Mouse (Mus musculus): Measurements from ENCODE around the gene Uap1l1. TPM values are rescaled to one million over a fixed set of nuclear protein-coding genes. Genes with fewer than 3 reads are reported as not detected.

Uap1l1 gene
- polyA plus RNA-seq, 1 experiment from 2014 or later, result 196 TPM

DNA sequence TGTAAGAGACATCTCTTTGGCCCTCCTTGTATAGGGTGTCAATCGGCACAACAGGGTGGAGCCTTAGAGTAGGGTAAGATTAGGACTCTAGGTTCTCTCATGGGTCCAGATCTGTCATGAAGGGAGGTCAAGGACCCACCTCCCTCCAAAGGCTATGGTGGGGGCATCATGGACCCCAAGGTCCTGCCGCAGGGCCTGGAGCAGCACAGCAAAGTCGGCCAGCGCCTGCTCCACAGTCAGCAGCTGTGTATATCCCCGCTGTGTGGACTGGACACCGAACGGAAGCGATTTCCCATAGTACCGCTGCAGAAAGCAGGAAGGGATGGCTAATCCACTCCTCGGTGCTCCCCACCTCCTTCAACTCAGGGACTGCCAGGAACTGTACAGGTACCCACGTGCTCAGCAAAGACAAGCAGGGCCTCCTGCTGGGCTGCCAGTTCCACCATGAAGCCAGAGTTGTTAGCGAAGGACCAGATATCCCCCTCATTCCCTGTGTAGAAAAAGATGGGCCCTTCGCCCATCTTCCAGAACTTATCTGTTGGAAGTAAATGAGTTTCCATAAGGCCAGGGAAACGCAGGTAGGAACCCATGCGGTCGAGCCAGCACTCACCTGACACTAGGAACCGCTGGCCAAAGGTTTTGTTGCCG lies 9.9 kb downstream of the Uap1l1 start:
- peak; percentile 18; the same call in 1 of the 2 replicates for ATAC-seq
- 34% methylated on average over 18 of the region's 18 CpGs for WGBS
- Histone ChIP-seq H3K27ac (ENCODE audit: low read length) (no peak overlapping the region), H3K27me3 (replicated peaks; ENCODE audit: control insufficient read depth, insufficient read depth, low read length) (no peaks in the 10 kb centered on the region), H3K9me3 (ENCODE audit: control insufficient read depth, low read length) (no peaks in the 10 kb centered on the region), H3K9ac (ENCODE audit: low read depth, low read length) (peak overlapping the region; percentile 73), H3K36me3 (ENCODE audit: control insufficient read depth, insufficient read depth, low read length) (peaks cover 8% of the 10 kb centered on the region; the same call in 1 of the 2 replicates), H3K4me3 (ENCODE audit: low read length) (peak overlapping the region; percentile 64), H3K4me1 (ENCODE audit: control insufficient read depth, insufficient read depth, low read length) (peaks cover 17% of the 10 kb centered on the region), H3K4me2 (ENCODE audit: low read depth, low read length) (peak overlapping the region; percentile 91)

DNA sequence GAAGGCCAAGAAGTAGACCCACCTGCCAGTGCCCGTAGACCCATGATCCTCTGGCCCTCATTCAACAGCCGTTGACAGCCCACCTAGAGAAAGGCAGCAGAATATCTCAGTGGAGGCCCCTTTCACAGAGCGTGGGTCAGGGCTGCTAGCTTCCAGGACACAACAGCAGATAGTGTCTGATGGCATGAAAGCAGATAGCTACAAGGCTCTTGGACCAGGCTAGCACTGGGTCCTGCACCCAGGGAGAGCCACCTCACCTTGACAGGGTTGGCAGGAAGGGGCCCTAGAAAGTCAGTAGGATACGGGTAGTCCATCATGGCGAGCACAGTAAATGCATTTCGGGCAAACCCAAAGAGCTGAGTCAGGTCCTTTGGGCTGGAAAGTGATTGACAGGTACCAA lies 11.3 kb downstream of the Uap1l1 start:
- WGBS, result 85% methylated on average over 6 of the region's 6 CpGs
- peak overlapping the region; percentile 16; the same call in 1 of the 2 replicates for H3K9ac ChIP-seq (ENCODE audit: low read depth, low read length)

DNA sequence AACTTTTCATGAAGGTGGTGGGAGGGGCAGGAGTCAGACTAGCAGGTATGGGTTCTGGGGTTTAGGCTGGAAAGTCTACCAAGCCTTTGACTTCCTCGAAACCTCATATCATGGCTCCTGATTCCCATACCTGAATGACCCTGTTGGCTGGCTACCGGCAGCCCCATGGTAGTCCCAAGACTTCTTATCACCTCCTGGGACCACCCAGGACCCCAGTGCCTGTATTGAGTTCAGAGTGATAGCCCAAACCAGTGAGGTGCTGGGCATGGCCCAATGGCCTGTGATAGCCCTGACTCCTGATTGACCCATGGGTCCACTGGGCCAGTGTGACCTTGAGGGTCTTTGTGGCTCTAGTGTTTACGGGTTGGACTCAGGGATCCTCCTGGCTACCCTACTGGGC lies 14.8 kb downstream of the Uap1l1 start:
- no peaks in the 10 kb centered on the region for H3K9me3 ChIP-seq (ENCODE audit: control insufficient read depth, low read length)
- H3K36me3 ChIP-seq (ENCODE audit: control insufficient read depth, insufficient read depth, low read length), result peaks cover 31% of the 10 kb centered on the region
- no peak overlapping the region for H3K4me3 ChIP-seq (ENCODE audit: low read length)
- no peak overlapping the region for H3K27ac ChIP-seq (ENCODE audit: low read length)
- H3K27me3 ChIP-seq (replicated peaks; ENCODE audit: control insufficient read depth, insufficient read depth, low read length), result no peaks in the 10 kb centered on the region
- H3K4me2 ChIP-seq (ENCODE audit: low read depth, low read length), result no peak overlapping the region
- H3K9ac ChIP-seq (ENCODE audit: low read depth, low read length), result no peak overlapping the region
- H3K4me1 ChIP-seq (ENCODE audit: control insufficient read depth, insufficient read depth, low read length), result peaks cover 6% of the 10 kb centered on the region
- WGBS, result 94% methylated on average over 3 of the region's 3 CpGs
- ATAC-seq, result no peak

More for the DNA sequence above, 11.3 kb downstream of the Uap1l1 start:
- no peaks in the 10 kb centered on the region for H3K27me3 ChIP-seq (replicated peaks; ENCODE audit: control insufficient read depth, insufficient read depth, low read length)
- peaks cover 17% of the 10 kb centered on the region for H3K4me1 ChIP-seq (ENCODE audit: control insufficient read depth, insufficient read depth, low read length)
- ATAC-seq, result no peak
- H3K9me3 ChIP-seq (ENCODE audit: control insufficient read depth, low read length), result no peaks in the 10 kb centered on the region
- no peak overlapping the region for H3K4me2 ChIP-seq (ENCODE audit: low read depth, low read length)
- H3K27ac ChIP-seq (ENCODE audit: low read length), result no peak overlapping the region
- no peak overlapping the region for H3K4me3 ChIP-seq (ENCODE audit: low read length)
- H3K36me3 ChIP-seq (ENCODE audit: control insufficient read depth, insufficient read depth, low read length), result peaks cover 18% of the 10 kb centered on the region

DNA sequence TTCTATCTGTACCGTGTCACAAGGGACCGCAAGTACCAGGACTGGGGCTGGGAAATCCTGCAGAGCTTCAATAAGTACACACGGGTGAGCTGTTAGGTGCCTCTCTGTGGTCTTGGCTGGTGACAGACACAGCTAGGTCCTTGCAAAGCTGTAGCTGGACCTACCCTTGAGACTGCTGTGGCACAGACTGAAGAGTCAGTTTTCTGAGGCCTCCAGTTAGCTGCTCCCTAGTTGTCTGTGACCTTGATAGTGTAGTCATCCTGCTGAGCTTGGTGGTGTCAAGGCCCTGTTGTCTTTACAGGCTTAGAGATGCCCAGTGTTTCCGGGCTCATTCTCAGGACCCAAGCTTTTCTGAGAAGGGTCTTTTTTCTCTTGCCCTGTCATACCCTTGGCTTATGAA lies 16.0 kb downstream of the Uap1l1 start:
- Histone ChIP-seq H3K4me2 (ENCODE audit: low read depth, low read length) (no peak overlapping the region), H3K27ac (ENCODE audit: low read length) (no peak overlapping the region), H3K27me3 (replicated peaks; ENCODE audit: control insufficient read depth, insufficient read depth, low read length) (no peaks in the 10 kb centered on the region), H3K36me3 (ENCODE audit: control insufficient read depth, insufficient read depth, low read length) (peaks cover 40% of the 10 kb centered on the region), H3K4me1 (ENCODE audit: control insufficient read depth, insufficient read depth, low read length) (no peaks in the 10 kb centered on the region), H3K9ac (ENCODE audit: low read depth, low read length) (no peak overlapping the region), H3K4me3 (ENCODE audit: low read length) (no peak overlapping the region), H3K9me3 (ENCODE audit: control insufficient read depth, low read length) (no peaks in the 10 kb centered on the region)
- ATAC-seq, result no peak
- WGBS, result 93% methylated on average over 4 of the region's 4 CpGs

DNA sequence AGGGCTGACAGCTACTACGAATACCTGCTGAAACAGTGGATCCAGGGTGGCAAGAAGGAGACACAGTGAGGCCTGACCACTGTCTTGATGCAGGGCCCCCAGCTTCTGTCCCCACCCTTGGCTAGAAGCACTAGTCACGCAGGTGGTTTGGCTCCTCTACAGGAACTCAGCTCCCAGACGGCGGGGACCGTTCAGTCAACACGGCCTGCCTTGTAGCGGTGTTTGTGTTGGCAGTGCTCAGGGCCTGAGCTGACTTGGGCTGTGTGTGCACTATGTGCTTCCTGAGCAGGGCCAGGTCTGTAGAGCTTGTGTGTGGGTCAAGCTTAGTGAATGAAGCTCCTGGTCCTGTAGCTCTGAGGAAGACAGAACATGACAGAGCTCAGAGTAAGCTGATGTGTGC lies 17.3 kb downstream of the Uap1l1 start:
- Histone ChIP-seq H3K9ac (ENCODE audit: low read depth, low read length) (no peak overlapping the region), H3K27ac (ENCODE audit: low read length) (no peak overlapping the region), H3K27me3 (replicated peaks; ENCODE audit: control insufficient read depth, insufficient read depth, low read length) (no peaks in the 10 kb centered on the region), H3K4me1 (ENCODE audit: control insufficient read depth, insufficient read depth, low read length) (no peaks in the 10 kb centered on the region), H3K9me3 (ENCODE audit: control insufficient read depth, low read length) (no peaks in the 10 kb centered on the region), H3K4me3 (ENCODE audit: low read length) (no peak overlapping the region), H3K4me2 (ENCODE audit: low read depth, low read length) (no peak overlapping the region), H3K36me3 (ENCODE audit: control insufficient read depth, insufficient read depth, low read length) (peaks cover 49% of the 10 kb centered on the region)
- ATAC-seq, result no peak
- 93% methylated on average over 7 of the region's 7 CpGs for WGBS

DNA sequence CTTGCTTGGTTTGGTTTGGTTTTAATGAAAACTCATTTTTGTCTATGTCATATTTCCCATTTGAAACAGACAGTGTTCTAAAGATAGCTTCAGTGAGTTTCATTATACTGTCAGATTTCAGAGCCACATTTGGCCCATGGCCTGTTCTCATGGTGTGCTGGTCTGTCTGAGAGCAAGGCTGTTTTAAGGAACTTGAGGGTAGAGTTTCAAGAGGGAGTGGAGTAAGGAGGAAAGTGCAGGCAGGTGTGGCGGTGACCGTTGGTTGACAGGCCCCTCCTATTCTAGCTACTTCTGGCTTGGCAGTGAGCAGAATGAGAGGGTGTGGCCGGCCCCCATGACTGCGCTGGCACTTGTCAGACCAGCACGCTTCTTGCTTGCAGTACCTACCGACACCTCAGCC lies 27.2 kb downstream of the Uap1l1 start:
- no peak overlapping the region for H3K4me2 ChIP-seq (ENCODE audit: low read depth, low read length)
- no peak overlapping the region for H3K4me3 ChIP-seq (ENCODE audit: low read length)
- H3K9me3 ChIP-seq (ENCODE audit: control insufficient read depth, low read length), result no peaks in the 10 kb centered on the region
- no peaks in the 10 kb centered on the region for H3K27me3 ChIP-seq (replicated peaks; ENCODE audit: control insufficient read depth, insufficient read depth, low read length)
- WGBS, result 95% methylated on average over 6 of the region's 6 CpGs
- peaks cover 6% of the 10 kb centered on the region for H3K4me1 ChIP-seq (ENCODE audit: control insufficient read depth, insufficient read depth, low read length)
- H3K9ac ChIP-seq (ENCODE audit: low read depth, low read length), result no peak overlapping the region
- peaks cover 11% of the 10 kb centered on the region; the same call in 1 of the 2 replicates for H3K36me3 ChIP-seq (ENCODE audit: control insufficient read depth, insufficient read depth, low read length)
- no peak for ATAC-seq
- H3K27ac ChIP-seq (ENCODE audit: low read length), result no peak overlapping the region

DNA sequence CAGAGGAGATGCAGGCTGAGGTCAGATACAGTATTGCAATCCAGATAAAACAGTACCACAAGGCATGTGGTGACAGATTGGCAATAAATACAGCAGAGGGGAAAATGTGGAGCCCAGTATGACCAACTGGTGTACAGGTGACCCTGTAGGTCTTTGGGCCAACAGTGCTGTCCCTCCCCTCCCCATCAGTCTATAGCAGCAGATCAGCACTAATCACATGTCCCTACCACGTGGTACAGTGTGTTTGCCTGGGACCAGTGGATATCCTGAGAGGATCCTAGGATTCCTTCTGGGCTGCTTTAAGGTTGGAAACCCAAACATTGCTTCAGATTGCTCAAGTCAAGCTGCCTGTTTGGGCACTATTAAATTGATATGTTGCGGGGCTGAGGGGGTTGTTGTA lies 31.9 kb downstream of the Uap1l1 start:
- peaks cover 13% of the 10 kb centered on the region for H3K4me1 ChIP-seq (ENCODE audit: control insufficient read depth, insufficient read depth, low read length)
- no peak for ATAC-seq
- peak overlapping the region; percentile 97 for H3K4me3 ChIP-seq (ENCODE audit: low read length)
- no peaks in the 10 kb centered on the region for H3K9me3 ChIP-seq (ENCODE audit: control insufficient read depth, low read length)
- H3K27ac ChIP-seq (ENCODE audit: low read length), result no peak overlapping the region
- H3K9ac ChIP-seq (ENCODE audit: low read depth, low read length), result peak overlapping the region; percentile 96; the same call in 1 of the 2 replicates
- peaks cover 8% of the 10 kb centered on the region; the same call in 1 of the 2 replicates for H3K36me3 ChIP-seq (ENCODE audit: control insufficient read depth, insufficient read depth, low read length)
- H3K4me2 ChIP-seq (ENCODE audit: low read depth, low read length), result peak overlapping the region; percentile 85
- no peaks in the 10 kb centered on the region for H3K27me3 ChIP-seq (replicated peaks; ENCODE audit: control insufficient read depth, insufficient read depth, low read length)
- 70% methylated on average over 2 of the region's 2 CpGs for WGBS

DNA sequence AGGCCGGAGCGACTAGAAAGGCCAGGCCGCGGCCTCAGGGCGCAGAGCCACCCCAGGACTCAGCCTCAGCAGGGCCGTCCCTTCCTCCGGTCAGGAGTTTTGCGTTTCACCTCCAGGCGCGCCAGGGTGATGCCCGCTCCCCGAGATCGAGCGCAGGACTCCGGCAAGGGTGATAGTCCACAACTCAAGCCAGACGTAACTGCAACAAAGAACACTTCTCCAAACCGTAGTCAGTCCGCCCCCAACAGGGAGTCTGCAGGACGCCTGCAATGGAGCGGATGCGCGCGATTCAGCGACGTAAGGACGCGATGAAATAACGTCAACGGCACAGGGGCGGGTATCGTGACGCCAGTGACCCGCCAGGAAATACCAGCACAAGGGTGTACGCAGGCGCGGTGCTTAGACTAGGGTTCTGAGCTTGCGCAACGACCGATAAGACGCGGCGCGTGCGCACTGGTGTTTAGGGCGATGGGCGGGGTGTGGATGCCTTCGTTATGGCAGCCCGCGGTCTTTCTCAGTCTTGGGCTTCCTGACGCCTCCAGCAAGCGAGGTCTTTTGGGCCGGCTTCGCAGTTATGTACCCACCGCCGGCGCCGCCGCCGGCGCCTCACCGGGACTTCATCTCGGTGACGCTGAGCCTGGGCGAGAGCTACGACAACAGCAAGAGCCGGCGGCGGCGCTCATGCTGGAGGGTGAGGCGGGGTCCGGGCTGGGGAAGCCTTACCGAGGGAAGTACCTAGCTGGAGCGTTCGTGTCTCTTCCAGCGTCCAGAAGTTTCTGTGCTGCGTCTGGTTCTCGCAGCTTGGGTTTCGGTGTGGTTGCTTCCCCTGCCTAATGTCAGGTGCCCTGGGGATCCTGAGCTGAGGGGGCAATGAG lies 33.0 kb downstream of the Uap1l1 start, which contains the start of gene Man1b1:
TSS of gene Man1b1 (plus strand) at position 53 of the 875 bp plus-strand sequence.
- ATAC-seq, result peak; percentile 99
- H3K4me3 ChIP-seq (ENCODE audit: low read length), result peak within 1 kb of the TSS; percentile 97
- H3K27ac ChIP-seq (ENCODE audit: low read length), result peak within 1 kb of the TSS; percentile 88
- H3K36me3 ChIP-seq (ENCODE audit: control insufficient read depth, insufficient read depth, low read length), result 0 out of 2 replicates have a peak, but pooled peaks cover 4% of the 10 kb centered on the region
- no peaks in the 10 kb centered on the region for H3K9me3 ChIP-seq (ENCODE audit: control insufficient read depth, low read length)
- peaks cover 13% of the 10 kb centered on the region for H3K4me1 ChIP-seq (ENCODE audit: control insufficient read depth, insufficient read depth, low read length)
- peak within 1 kb of the TSS; percentile 85 for H3K4me2 ChIP-seq (ENCODE audit: low read depth, low read length)
- WGBS, result under 1% methylated on average over 78 of the region's 78 CpGs
- peak within 1 kb of the TSS; percentile 96 for H3K9ac ChIP-seq (ENCODE audit: low read depth, low read length)
- H3K27me3 ChIP-seq (replicated peaks; ENCODE audit: control insufficient read depth, insufficient read depth, low read length), result no peaks in the 10 kb centered on the region

DNA sequence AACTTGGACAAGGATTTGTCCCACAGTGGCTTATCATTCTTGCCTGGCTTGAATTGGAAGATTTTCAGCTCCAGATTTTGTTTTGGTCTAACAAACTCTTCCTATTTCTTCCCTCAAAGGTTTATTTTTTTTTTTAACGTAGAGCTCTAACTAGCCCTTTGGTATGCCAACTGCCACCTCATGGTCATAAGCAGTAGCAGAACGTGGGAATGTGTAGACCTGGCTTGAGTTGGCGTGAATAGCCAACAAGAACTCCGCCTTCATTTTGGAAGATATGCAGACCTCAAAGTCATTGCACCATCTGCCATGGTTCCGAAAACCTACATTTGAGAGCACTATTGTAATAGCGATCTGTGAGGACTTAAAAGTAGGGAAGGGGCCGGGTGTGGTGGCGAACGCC lies 34.0 kb downstream of the Uap1l1 start:
- Histone ChIP-seq H3K9ac (ENCODE audit: low read depth, low read length) (peak overlapping the region; percentile 96), H3K27ac (ENCODE audit: low read length) (no peak overlapping the region), H3K36me3 (ENCODE audit: control insufficient read depth, insufficient read depth, low read length) (0 out of 2 replicates have a peak, but pooled peaks cover 2% of the 10 kb centered on the region), H3K4me2 (ENCODE audit: low read depth, low read length) (peak overlapping the region; percentile 71), H3K9me3 (ENCODE audit: control insufficient read depth, low read length) (no peaks in the 10 kb centered on the region), H3K4me1 (ENCODE audit: control insufficient read depth, insufficient read depth, low read length) (peaks cover 13% of the 10 kb centered on the region), H3K4me3 (ENCODE audit: low read length) (peak overlapping the region; percentile 97), H3K27me3 (replicated peaks; ENCODE audit: control insufficient read depth, insufficient read depth, low read length) (no peaks in the 10 kb centered on the region)
- 59% methylated on average over 9 of the region's 9 CpGs for WGBS
- ATAC-seq, result no peak
